Mouse (Mus musculus) Patski (cell line): ENCODE measurements around the gene Gja1. TPM values are rescaled to one million over a fixed set of nuclear protein-coding genes. Genes with fewer than 3 reads are reported as not detected.

Experiments
- ATAC-seq: fragments of 100-300 bp; one replicate; pipeline ENCODE4 v1.8.0; 2021
- CTCF ChIA-PET: fragments of 350-600 bp; sonication (Branson Sonifier 250); formaldehyde crosslinking; loops from one replicate; lab custom pipeline; 2022; ENCODE audit warnings: inconsistent platforms; lab: Charles Lee
- POLR2A ChIA-PET: fragments of 350-600 bp; sonication (Branson Sonifier 250); formaldehyde crosslinking; loops from one replicate; lab custom pipeline; 2022; ENCODE audit warnings: antibody characterized with exemption, inconsistent platforms; lab: Charles Lee
- DNase-seq: peaks from one replicate; pipeline ENCODE4 v3.0.0-alpha.2; 2011; ENCODE audit warnings: low read depth, low spot score
- H3K27me3 ChIP-seq: fragments of 371-371 bp; one replicate; pipeline ENCODE4 v1.5.1; 2021
- CTCF ChIP-seq: fragments of 100-300 bp; IDR thresholded peaks from one replicate; pipeline ENCODE4 v1.5.1; 2021
- in situ Hi-C: fragments of 300-500 bp; cut with MboI; formaldehyde crosslinking; loops from 3 replicates; pipeline ENCODE4 v1.11.1; 2018; ENCODE audit warnings: low pct_unique_long_range_greater_than_20kb, mixed read lengths
- polyA plus RNA-seq: library from polyadenylated mRNA; unstranded; gene quantifications from one replicate; pipeline ENCODE4 v1.2.3, GENCODE M21; 2021

Gene Gja1
- polyA plus RNA-seq, 1 experiment from 2014 or later, result 19.0 TPM

GRCm38 (mm10) chr10:56406386-56407130, 29.4 kb downstream of the Gja1 start:
- ChIA-PET CTCF (interaction anchor here (1.3 kb wide), 1 partner anchor 11 kb away, joined by 3 read pairs; no protein-coding TSS in a partner anchor), POLR2A (no interaction called here)
- TF ChIP-seq CTCF, result peak; percentile 23

GRCm38 (mm10) chr10:56415894-56416570, 38.9 kb downstream of the Gja1 start:
- ATAC-seq (no peak), DNase-seq (no peak)
- no peaks in the 10 kb centered on the region for H3K27me3 ChIP-seq
- TF ChIP-seq CTCF, result no peak
- CTCF ChIA-PET, result interaction anchor here (0.7 to 1.7 kb wide), 3 partner anchors 9 to 65 kb away, joined by 3 read pairs; no protein-coding TSS in a partner anchor
- POLR2A ChIA-PET, result no interaction called here
- in situ Hi-C loops, result no loop called here

More at GRCm38 (mm10) chr10:56406386-56407130, 29.4 kb downstream of the Gja1 start:
- H3K27me3 ChIP-seq, result no peaks in the 10 kb centered on the region
- no peak for DNase-seq
- no peak for ATAC-seq
- in situ Hi-C loops, result no loop called here

DNA sequence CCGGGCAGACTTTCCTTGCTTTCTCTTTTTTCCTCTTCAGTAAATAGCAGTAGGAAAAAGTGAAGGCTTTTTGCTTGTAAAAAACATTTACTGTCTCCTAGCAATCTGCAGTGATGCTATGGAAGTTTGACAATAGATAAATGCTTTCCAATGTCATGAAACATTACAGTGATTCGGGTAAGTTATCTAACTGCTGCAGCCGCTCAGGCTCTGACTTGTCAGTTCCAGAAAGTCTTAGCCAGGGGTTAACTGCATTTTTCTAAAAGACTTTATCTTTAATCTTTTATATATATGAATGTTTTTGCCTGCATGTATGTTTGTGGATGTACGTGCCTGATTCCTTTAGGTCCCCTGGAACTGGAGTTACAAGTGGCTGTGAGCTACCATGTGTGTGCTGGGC, 45.4 kb downstream of the Gja1 start:
- H3K27me3 ChIP-seq, result no peaks in the 10 kb centered on the region
- ChIA-PET CTCF (no interaction called here), POLR2A (no interaction called here)
- in situ Hi-C loops, result no loop called here
- no peak for TF ChIP-seq CTCF
- ATAC-seq (no peak), DNase-seq (no peak)

DNA sequence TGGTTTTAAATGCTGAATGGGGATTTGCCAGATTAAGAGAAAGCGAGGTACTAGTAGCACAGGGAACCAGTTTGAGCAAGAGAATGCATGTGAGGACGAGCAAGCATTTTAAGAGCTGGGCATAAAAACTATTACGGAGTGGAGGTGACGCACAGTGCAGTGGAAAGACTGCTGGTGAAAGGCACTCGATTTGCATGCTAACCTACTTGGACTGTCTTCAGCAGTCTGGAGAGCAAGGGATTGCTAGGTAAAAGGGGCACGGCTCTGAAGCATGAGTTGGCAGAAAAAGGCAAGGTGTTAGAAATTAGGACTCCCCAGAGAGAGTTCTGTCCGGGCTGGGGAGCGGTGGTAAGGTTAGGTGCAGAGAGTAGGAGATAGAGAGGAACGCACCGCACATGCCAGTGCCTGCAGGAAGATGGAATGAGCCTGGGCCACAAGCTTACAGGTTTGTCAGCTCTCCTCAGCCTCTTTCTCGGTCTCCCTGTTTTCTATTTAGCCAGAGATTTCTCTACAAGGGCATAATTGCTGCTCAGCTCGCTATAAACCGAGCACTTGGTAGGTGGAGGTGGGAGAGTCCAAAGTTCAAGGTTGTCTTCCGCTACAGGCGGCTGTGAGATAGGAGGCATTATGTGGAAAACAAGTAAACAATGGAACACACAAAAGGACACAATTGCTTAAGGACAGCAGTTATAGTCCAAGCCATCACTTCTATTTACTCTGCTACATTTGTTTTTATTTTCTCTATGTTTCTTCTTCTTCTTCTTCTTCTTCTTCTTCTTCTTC, 48.1 kb downstream of the Gja1 start:
- H3K27me3 ChIP-seq, result no peaks in the 10 kb centered on the region
- in situ Hi-C loops, result no loop called here
- TF ChIP-seq CTCF, result no peak
- ATAC-seq, result no peak
- no peak for DNase-seq
- ChIA-PET CTCF (interaction anchor here (1.3 kb wide), 1 partner anchor 52 kb away, joined by 3 read pairs; no protein-coding TSS in a partner anchor), POLR2A (no interaction called here)

GRCm38 (mm10) chr10:56426369-56426768, 49.2 kb downstream of the Gja1 start:
- H3K27me3 ChIP-seq, result no peaks in the 10 kb centered on the region
- CTCF ChIA-PET, result interaction anchor here (1.1 kb wide), 1 partner anchor 10 kb away, joined by 4 read pairs; no protein-coding TSS in a partner anchor
- ATAC-seq (peak; percentile 95), DNase-seq (peak; percentile 31)
- POLR2A ChIA-PET, result no interaction called here
- in situ Hi-C loops, result no loop called here
- no peak for TF ChIP-seq CTCF

GRCm38 (mm10) chr10:56427382-56427781, 50.3 kb downstream of the Gja1 start:
- in situ Hi-C loops, result no loop called here
- ChIA-PET POLR2A (no interaction called here), CTCF (no interaction called here)
- no peaks in the 10 kb centered on the region for H3K27me3 ChIP-seq
- TF ChIP-seq CTCF, result no peak
- no peak for ATAC-seq
- no peak for DNase-seq

GRCm38 (mm10) chr10:56427827-56428226, 50.7 kb downstream of the Gja1 start:
- TF ChIP-seq CTCF, result no peak
- in situ Hi-C loops, result no loop called here

DNA sequence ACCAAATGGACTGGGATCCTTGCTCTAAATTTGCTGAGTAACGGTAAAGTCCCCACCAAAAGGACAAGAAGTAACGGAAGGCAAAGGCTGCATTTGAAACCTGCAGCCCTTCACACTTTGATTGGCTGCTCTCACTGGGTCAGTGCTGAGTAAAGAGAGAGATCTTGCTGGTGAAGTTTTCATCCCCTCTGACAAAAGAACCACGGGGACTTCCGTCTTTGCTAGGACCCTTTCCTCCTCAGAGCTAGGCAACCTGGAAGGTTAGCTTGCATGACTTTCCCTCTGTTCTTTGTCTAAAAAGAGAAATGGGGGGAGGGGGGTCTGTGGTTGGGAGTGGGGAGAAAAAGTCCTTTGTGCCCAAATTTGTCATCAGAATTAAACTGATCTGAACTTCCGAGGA, 51.9 kb downstream of the Gja1 start:
- in situ Hi-C loops, result no loop called here
- CTCF ChIA-PET, result no interaction called here
- DNase-seq, result no peak
- no peaks in the 10 kb centered on the region for H3K27me3 ChIP-seq
- no peak for TF ChIP-seq CTCF
- POLR2A ChIA-PET, result no interaction called here
- no peak for ATAC-seq

More at GRCm38 (mm10) chr10:56427827-56428226, 50.7 kb downstream of the Gja1 start:
- ChIA-PET POLR2A (no interaction called here), CTCF (no interaction called here)
- DNase-seq, result no peak
- ATAC-seq, result no peak
- no peaks in the 10 kb centered on the region for H3K27me3 ChIP-seq

DNA sequence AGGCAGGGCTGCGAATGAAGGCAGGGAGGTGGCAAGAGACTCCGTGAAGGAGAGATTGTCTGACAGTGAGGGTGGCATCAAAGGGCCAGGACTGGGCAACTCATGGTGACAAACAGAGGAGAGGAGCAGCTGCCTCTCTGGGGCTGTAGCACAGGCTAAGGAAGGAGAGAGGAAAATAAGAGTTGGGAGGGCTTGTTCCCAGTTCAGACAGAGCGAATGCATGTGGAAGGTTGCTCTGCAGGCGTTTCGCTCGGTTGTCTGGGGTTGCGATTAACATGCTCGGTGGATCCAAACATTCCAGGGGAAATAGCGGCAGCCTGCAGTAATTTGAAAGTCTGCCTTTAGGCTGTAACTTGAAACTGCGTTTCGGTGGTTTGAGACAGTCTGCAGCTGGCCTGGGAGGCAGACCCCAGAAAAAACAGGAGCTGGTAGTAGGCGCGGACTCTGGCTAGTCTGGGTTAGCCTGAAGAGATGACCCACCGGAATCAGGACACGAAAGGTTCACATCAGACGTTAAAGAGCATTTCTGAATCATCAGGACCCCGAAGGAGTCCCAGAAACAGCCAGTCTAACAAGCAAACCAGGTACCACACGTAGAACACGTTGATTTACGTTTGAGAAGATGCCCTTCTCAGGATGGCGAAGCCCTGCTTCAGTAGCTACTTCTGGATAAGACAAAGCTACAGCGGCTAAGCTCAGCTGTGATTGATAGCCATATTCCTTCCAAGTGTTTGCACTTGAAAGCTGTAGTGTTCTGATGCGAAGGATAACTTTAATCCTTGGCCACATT, 54.7 kb downstream of the Gja1 start:
- peak; percentile 47 for ATAC-seq
- in situ Hi-C loops, result no loop called here
- DNase-seq, result no peak

DNA sequence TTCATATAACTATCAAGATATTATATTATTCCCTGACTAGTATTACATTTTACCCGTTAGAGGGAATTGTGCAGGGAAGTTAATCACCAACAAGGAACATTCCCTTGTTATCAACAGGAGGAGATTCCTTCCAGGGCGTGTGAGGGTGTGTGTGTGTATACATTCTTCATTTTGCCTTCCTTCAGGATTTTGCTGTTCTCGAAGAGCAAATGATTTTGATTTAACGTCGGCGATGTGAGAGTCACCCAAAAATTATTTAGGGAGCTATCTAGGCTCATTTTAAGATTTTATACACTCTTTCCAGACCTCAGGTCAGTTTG, 55.2 kb downstream of the Gja1 start:
- in situ Hi-C loops, result no loop called here
- CTCF ChIA-PET, result interaction anchor here (0.6 to 1.6 kb wide), 3 partner anchors 13 to 89 kb away, joined by 3 read pairs; no protein-coding TSS in a partner anchor
- no peak for DNase-seq
- no peaks in the 10 kb centered on the region for H3K27me3 ChIP-seq
- POLR2A ChIA-PET, result no interaction called here
- ATAC-seq, result no peak
- no peak for TF ChIP-seq CTCF

More for the DNA sequence above, 54.7 kb downstream of the Gja1 start:
- H3K27me3 ChIP-seq, result no peaks in the 10 kb centered on the region
- CTCF ChIA-PET, result interaction anchor here (0.5 to 1.0 kb wide), 2 partner anchors 14 to 56 kb away, joined by 3 read pairs; no protein-coding TSS in a partner anchor
- POLR2A ChIA-PET, result no interaction called here
- TF ChIP-seq CTCF, result no peak
